Mouse (Mus musculus) skeletal muscle tissue, postnatal 0 days (tissue): Measurements from ENCODE around the gene D11Wsu47e. TPM values are rescaled to one million over a fixed set of nuclear protein-coding genes. Genes with fewer than 3 reads are reported as not detected.

Experiments used
- polyA plus RNA-seq: library from polyadenylated mRNA; unstranded; fragments of >200 nt; fragmentation: Nextera tagmentation; extraction: Ambion mirVana; gene quantifications from 2 replicates; pipeline ENCODE4 v1.2.1, GENCODE M21; 2015

The D11Wsu47e gene
- polyA plus RNA-seq, result 7.4 and 8.5 TPM in 2 replicates

DNA sequence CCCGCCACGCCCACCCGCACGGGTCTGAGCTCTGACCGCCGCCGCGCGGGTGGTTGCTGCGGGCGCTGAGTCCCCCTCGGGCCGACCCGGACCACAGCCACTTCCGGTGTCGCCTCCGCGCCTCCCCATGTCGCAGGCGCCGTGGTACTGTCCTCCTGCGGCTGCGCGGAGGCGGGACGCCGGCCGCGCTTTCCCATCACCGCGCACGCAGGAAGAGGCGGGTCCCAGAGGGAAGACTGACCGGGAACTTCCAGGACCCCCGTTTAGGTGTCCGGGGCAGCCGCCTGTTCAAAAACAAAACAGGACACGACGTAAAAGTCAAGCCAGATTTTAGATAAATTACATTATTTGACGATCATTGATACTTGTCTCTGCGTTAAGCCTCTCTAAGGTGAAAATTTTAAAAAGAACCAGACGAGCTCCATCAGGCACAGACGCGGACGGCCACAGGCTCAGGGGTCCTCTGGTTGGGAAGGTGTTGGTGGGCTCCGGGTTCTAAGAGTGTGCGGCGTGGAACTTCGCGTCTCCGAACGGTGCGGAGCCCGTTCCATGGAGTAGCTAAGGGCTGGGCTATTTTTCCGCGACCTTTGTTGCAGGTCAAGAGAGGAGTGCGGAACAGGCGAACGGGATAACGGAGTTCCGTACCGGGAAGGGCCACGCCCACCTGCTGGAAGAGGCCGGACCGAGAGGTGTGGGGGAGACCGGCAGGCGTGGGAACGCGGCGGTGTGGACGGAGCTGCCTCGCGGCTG is at the start of gene D11Wsu47e, which contains the start of gene Fam104a:
D11Wsu47e (plus strand) TSS at position 456 of the 750 bp plus-strand sequence.
Fam104a (minus strand) TSS at position 199 of the 750 bp plus-strand sequence.

GRCm38 (mm10) chr11:113648690-113649352 is 35.4 kb upstream of the D11Wsu47e start, which contains the start of gene Cog1:
Gene Cog1 (plus strand): TSS chr11:113649169.

DNA sequence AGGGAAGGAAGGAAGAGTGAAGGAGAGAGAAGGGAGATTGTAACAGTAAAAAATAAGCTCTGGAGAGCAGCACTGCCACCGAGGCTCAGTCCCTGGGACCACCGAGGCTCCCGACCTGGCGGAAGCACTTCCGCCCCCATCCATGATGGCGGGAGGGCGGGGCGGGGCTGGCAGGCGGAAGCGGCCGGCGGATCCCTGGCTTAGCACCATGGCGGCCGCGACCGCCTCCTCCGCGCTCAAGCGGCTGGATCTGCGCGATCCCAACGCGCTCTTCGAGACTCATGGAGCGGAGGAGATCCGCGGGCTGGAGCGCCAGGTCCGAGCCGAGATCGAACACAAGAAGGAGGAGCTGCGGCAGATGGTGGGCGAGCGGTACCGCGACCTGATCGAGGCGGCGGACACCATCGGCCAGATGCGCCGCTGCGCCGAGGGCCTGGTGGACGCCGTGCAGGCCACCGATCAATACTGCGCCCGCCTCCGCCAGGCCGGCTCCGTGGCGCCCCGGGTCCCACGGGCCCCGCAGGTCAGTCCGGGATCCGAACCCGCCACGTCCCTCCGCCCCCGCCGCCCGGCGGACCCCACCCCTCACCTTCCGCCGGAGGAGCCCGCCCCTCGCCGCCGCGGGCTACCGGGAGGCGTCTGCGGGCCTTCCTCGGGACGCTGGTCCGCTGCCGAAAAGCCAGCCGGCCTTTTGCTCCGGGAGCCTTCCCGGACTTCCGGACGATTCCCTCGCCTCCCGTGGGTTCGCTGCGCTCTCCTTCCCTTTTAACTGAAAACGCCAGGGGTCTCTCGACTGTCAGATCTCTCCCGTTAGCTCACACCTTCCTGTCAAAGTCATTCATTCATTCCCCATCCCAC is 34.6 kb upstream of the D11Wsu47e start, which contains the start of gene Slc39a11:
Slc39a11 (minus strand) TSS at position 727 of the 858 bp plus-strand sequence.

GRCm38 (mm10) chr11:113709731-113710256 is 25.6 kb downstream of the D11Wsu47e start, which contains the start of gene Cpsf4l:
Gene Cpsf4l (minus strand): TSS chr11:113710017.

Other genes with a start within 250 kb of the D11Wsu47e start
- 0.09 and 0.29 TPM in 2 replicates for gene Sstr2, start 65.1 kb upstream of the D11Wsu47e start, polyA plus RNA-seq
- gene Cog1, start 35.2 kb upstream of the D11Wsu47e start, polyA plus RNA-seq, result 13.0 and 13.9 TPM in 2 replicates
- gene Slc39a11, start 34.3 kb upstream of the D11Wsu47e start, polyA plus RNA-seq, result 5.4 and 7.3 TPM in 2 replicates
- 32.3 and 35.0 TPM in 2 replicates for gene Fam104a, start 257 bp upstream of the D11Wsu47e start, polyA plus RNA-seq
- 0.21 TPM in 1 of 2 replicates, not detected in the other for gene Cpsf4l, start 25.6 kb downstream of the D11Wsu47e start, polyA plus RNA-seq
- 15.9 and 20.2 TPM in 2 replicates for gene Cdc42ep4, start 67.5 kb downstream of the D11Wsu47e start, polyA plus RNA-seq